Mouse (Mus musculus): ENCODE results near the gene Hydin. TPM values are rescaled to one million over a fixed set of nuclear protein-coding genes. Genes with fewer than 3 reads are reported as not detected.

Hydin gene
- polyA plus RNA-seq, 1 experiment from 2014 or later, result 0.17 TPM

- H3K27me3 ChIP-seq (replicated peaks), result no peaks in the 10 kb centered on the region
- H3K9me3 ChIP-seq, result no peaks in the 10 kb centered on the region
- 32% methylated on average over 6 of the region's 6 CpGs for WGBS
- H3K4me3 ChIP-seq (replicated peaks), result no peak overlapping the region
- H3K4me1 ChIP-seq, result no peaks in the 10 kb centered on the region
- no peak overlapping the region for H3K27ac ChIP-seq
- no peak overlapping the region for H3K9ac ChIP-seq
- H3K36me3 ChIP-seq, result peaks cover 7% of the 10 kb centered on the region; the same call in 1 of the 2 replicates
- peak; percentile 53; the same call in 1 of the 2 replicates for ATAC-seq (ENCODE audit: insufficient read depth, low FRiP score, low read depth)
- no peak overlapping the region for H3K4me2 ChIP-seq
Measured at GRCm38 (mm10) chr8:110646064-110646463, 379.3 kb downstream of the Hydin start.

GRCm38 (mm10) chr8:110648577-110648976 is 381.8 kb downstream of the Hydin start:
- no peak overlapping the region for H3K4me2 ChIP-seq
- H3K27me3 ChIP-seq (replicated peaks), result no peaks in the 10 kb centered on the region
- H3K36me3 ChIP-seq, result peaks cover 10% of the 10 kb centered on the region
- WGBS, result 88% methylated on average over 3 of the region's 3 CpGs
- H3K4me3 ChIP-seq (replicated peaks), result no peak overlapping the region
- no peak overlapping the region for H3K27ac ChIP-seq
- no peaks in the 10 kb centered on the region for H3K9me3 ChIP-seq
- ATAC-seq (ENCODE audit: insufficient read depth, low FRiP score, low read depth), result no peak
- no peaks in the 10 kb centered on the region for H3K4me1 ChIP-seq
- H3K9ac ChIP-seq, result no peak overlapping the region

- ATAC-seq (ENCODE audit: insufficient read depth, low FRiP score, low read depth), result no peak
Measured at GRCm38 (mm10) chr8:110649286-110649685, 382.5 kb downstream of the Hydin start.

GRCm38 (mm10) chr8:110650838-110651237 is 384.1 kb downstream of the Hydin start:
- 79% methylated on average over 9 of the region's 9 CpGs for WGBS
- Histone ChIP-seq H3K4me1 (no peaks in the 10 kb centered on the region), H3K27me3 (replicated peaks) (no peaks in the 10 kb centered on the region), H3K36me3 (peaks cover 10% of the 10 kb centered on the region; the same call in 1 of the 2 replicates), H3K4me2 (no peak overlapping the region), H3K4me3 (replicated peaks) (no peak overlapping the region), H3K9ac (no peak overlapping the region), H3K9me3 (no peaks in the 10 kb centered on the region), H3K27ac (no peak overlapping the region)
- no peak for ATAC-seq (ENCODE audit: insufficient read depth, low FRiP score, low read depth)

More at GRCm38 (mm10) chr8:110649286-110649685, 382.5 kb downstream of the Hydin start:
- 87% methylated on average over 6 of the region's 6 CpGs for WGBS
- H3K36me3 ChIP-seq, result peaks cover 10% of the 10 kb centered on the region
- H3K4me2 ChIP-seq, result no peak overlapping the region
- no peak overlapping the region for H3K27ac ChIP-seq
- H3K9me3 ChIP-seq, result no peaks in the 10 kb centered on the region
- H3K9ac ChIP-seq, result no peak overlapping the region
- H3K4me1 ChIP-seq, result no peaks in the 10 kb centered on the region
- no peak overlapping the region for H3K4me3 ChIP-seq (replicated peaks)
- no peaks in the 10 kb centered on the region for H3K27me3 ChIP-seq (replicated peaks)

GRCm38 (mm10) chr8:110651847-110652246 is 385.1 kb downstream of the Hydin start:
- ATAC-seq (ENCODE audit: insufficient read depth, low FRiP score, low read depth), result no peak
- no peak overlapping the region for H3K9ac ChIP-seq
- H3K27me3 ChIP-seq (replicated peaks), result no peaks in the 10 kb centered on the region
- H3K36me3 ChIP-seq, result peaks cover 10% of the 10 kb centered on the region; the same call in 1 of the 2 replicates
- 85% methylated on average over 4 of the region's 4 CpGs for WGBS
- no peaks in the 10 kb centered on the region for H3K9me3 ChIP-seq
- H3K4me1 ChIP-seq, result no peaks in the 10 kb centered on the region
- no peak overlapping the region for H3K4me2 ChIP-seq
- no peak overlapping the region for H3K4me3 ChIP-seq (replicated peaks)
- H3K27ac ChIP-seq, result no peak overlapping the region

- no peaks in the 10 kb centered on the region for H3K4me1 ChIP-seq
- no peaks in the 10 kb centered on the region for H3K9me3 ChIP-seq
- no peak for ATAC-seq (ENCODE audit: insufficient read depth, low FRiP score, low read depth)
- no peak overlapping the region for H3K27ac ChIP-seq
- WGBS, result 87% methylated on average over 9 of the region's 9 CpGs
- no peak overlapping the region for H3K9ac ChIP-seq
- H3K4me3 ChIP-seq (replicated peaks), result no peak overlapping the region
- peaks cover 6% of the 10 kb centered on the region; the same call in 1 of the 2 replicates for H3K36me3 ChIP-seq
- H3K27me3 ChIP-seq (replicated peaks), result no peaks in the 10 kb centered on the region
- no peak overlapping the region for H3K4me2 ChIP-seq
Measured at GRCm38 (mm10) chr8:110654075-110655060, 387.6 kb downstream of the Hydin start.

GRCm38 (mm10) chr8:110655827-110656226 is 389.1 kb downstream of the Hydin start:
- Histone ChIP-seq H3K36me3 (peaks cover 6% of the 10 kb centered on the region; the same call in 1 of the 2 replicates), H3K4me1 (no peaks in the 10 kb centered on the region), H3K4me2 (no peak overlapping the region), H3K27ac (no peak overlapping the region), H3K9ac (no peak overlapping the region), H3K27me3 (replicated peaks) (no peaks in the 10 kb centered on the region), H3K4me3 (replicated peaks) (no peak overlapping the region), H3K9me3 (no peaks in the 10 kb centered on the region)
- ATAC-seq (ENCODE audit: insufficient read depth, low FRiP score, low read depth), result no peak
- 70% methylated on average over 1 of the region's 1 CpGs for WGBS

GRCm38 (mm10) chr8:110657661-110658060 is 390.9 kb downstream of the Hydin start:
- no peak overlapping the region for H3K4me3 ChIP-seq (replicated peaks)
- ATAC-seq (ENCODE audit: insufficient read depth, low FRiP score, low read depth), result no peak
- H3K9ac ChIP-seq, result no peak overlapping the region
- H3K27ac ChIP-seq, result no peak overlapping the region
- 0 out of 2 replicates have a peak, but pooled peaks cover 7% of the 10 kb centered on the region for H3K36me3 ChIP-seq
- WGBS, result 84% methylated on average over 2 of the region's 2 CpGs
- no peaks in the 10 kb centered on the region for H3K27me3 ChIP-seq (replicated peaks)
- H3K4me1 ChIP-seq, result no peaks in the 10 kb centered on the region
- H3K9me3 ChIP-seq, result no peaks in the 10 kb centered on the region
- H3K4me2 ChIP-seq, result no peak overlapping the region

Small RNAs within 50 kb of the gene (microRNA-seq; reads per million reads assigned to microRNA genes)
- gene Gm44489 (not detected), gene Gm47306 (not detected)

Other genes starting within 250 kb of the Hydin start
- 1.5 TPM in 2 replicates for gene Chst4, start 227.2 kb upstream of the Hydin start, polyA plus RNA-seq (2015; fragmentation: Nextera tagmentation; extraction: Ambion mirVana)
- gene Zfp612, start 187.2 kb upstream of the Hydin start, polyA plus RNA-seq (2015; fragmentation: Nextera tagmentation; extraction: Ambion mirVana), result 7.0 and 7.6 TPM in 2 replicates
- gene Gm21964, start 165.8 kb upstream of the Hydin start, polyA plus RNA-seq (2015; fragmentation: Nextera tagmentation; extraction: Ambion mirVana), result not detected in 2 replicates
- gene Gm17720, start 164.2 kb upstream of the Hydin start, polyA plus RNA-seq (2015; fragmentation: Nextera tagmentation; extraction: Ambion mirVana), result not detected in 2 replicates
- 0.18 and 0.32 TPM in 2 replicates for gene Calb2, start 98.8 kb upstream of the Hydin start, polyA plus RNA-seq (2015; fragmentation: Nextera tagmentation; extraction: Ambion mirVana)
- 8.7 and 8.8 TPM in 2 replicates for gene Cmtr2, start 51.3 kb upstream of the Hydin start, polyA plus RNA-seq (2015; fragmentation: Nextera tagmentation; extraction: Ambion mirVana)